Mouse (Mus musculus): ENCODE results near the gene Mob3c.

- TF ChIP-seq CTCF (IDR thresholded peaks at IDR 0.05; ENCODE audit: extremely low read depth, insufficient read depth, insufficient read length, insufficient replicate concordance), result no peak
- TF ChIP-seq POLR2A (IDR thresholded peaks at IDR 0.05; ENCODE audit: low read depth, low read length), result no peak
Observed at GRCm38 (mm10) chr4:115821431-115821830, 6.5 kb upstream of the Mob3c start.

Measured in spleen, adult 2 months (tissue).